Mouse (Mus musculus): ENCODE data around the gene Tmem108. TPM values are rescaled to one million over a fixed set of nuclear protein-coding genes. Genes with fewer than 3 reads are reported as not detected.

The Tmem108 gene
- total RNA-seq, 2 experiments from 2014 or later = not detected

DNA sequence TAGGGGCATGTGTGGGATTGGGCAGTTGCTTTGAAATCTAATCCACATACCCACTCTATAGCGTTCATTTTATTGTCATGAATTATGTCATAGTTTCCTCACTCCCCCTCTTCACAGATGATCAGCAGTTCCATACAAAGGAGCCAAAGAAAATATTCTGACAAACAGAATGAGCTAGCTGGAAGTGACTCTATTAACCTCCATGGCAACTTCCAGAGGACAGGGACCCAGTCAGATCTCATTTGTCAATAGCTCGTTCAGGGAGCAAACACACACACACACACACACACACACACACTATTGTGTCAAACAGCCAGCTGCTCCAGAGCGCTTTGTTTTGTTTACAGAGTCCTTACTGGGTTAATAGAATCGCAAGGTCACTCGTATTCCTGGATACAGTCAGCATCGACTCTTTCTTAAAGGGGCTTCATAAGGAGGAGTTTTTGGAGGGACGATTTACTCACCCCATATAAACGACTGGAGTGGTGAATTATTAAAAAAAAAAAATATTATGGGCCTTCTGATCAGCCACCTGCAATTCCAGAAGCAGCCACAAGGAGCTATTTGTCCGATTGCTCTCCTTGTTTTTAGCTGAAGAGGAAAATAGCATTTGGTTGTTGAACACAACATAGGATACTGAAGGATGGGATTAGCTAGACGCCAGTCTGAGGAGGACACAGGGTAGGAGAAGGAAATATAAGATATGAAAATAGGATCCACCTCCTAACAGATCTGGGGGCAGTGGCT lies 197.6 kb downstream of the Tmem108 start:
- no peak for ATAC-seq (replicated peaks; ENCODE audit: low FRiP score, poor library complexity, severe bottlenecking)

DNA sequence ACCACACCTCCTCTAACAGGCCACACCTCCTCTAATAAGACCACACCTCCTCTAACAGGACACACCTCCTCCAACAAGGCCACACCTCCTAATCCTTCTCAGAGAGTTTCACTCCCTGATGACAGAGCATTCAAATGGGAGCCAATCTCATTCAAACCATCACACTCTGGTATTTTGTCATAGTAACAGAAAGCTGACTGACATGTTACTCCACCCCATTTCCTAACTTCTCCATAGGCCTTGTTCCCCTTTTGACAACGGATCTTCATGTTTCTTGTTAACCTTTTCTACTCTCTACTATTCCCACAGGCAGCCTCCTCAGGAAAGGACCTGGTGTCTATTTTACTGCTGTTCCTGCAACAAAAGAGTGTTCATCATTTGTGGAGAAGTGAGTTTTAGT lies 199.6 kb downstream of the Tmem108 start:
- no peak for ATAC-seq (replicated peaks; ENCODE audit: low FRiP score, poor library complexity, severe bottlenecking)

DNA sequence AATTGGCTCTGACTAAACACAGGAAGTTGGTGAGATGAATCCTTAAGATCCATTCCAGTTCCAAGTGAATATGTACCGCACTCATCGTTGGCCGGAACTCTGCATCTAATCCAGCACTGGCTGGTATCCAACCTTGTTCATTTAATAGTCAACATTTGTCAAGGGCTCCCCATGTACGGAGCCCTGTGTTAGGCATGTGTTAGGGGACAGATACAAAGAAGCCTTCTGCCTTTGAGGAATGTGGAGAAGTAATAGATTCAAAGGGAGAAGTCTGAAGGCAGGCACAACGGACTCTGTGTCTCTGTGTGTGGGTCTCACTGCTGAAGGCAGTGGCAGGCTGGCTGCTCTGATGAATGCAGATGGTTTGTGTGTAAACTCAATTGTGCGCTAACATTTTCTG lies 202.9 kb downstream of the Tmem108 start:
- no peak for ATAC-seq (replicated peaks; ENCODE audit: low FRiP score, poor library complexity, severe bottlenecking)

DNA sequence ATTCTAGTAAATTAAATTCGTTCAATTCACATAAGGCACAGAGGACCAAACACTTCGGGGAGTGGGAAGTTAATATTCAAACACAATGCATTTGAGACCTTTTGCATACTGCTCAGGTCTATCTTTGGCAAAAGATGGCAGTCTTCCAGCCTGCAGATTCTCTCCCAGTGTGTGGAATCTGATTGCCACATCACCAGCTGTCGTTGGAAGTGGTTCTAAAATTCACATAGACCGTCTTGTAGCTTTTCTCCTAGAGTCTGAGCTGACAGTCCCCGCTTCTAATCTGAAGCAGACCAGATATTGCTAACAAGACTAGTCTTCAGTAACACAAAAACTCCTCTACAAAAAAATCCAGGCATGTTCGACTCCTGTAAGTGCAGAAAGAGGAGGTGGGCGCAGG lies 203.4 kb downstream of the Tmem108 start:
- no peak for ATAC-seq (replicated peaks; ENCODE audit: low FRiP score, poor library complexity, severe bottlenecking)

DNA sequence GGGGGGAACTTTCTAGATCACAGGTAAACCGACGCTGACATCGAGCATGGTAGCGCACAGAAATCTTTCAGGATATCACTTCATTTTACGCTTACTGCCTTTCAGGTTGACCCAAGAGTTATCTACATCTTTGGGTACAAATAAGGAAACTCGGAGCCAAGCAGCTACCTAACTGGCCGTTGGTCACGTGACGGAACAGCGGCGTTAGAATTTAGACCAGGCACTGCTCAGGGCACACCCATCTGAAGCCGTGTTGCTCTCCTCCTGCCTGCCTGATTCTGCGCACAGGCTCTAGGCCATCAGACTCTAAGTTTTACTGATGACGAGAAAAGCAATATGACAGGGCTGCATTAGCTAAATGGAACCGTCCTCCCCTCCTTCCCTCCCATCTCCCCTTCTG lies 204.6 kb downstream of the Tmem108 start:
- ATAC-seq (replicated peaks; ENCODE audit: low FRiP score, poor library complexity, severe bottlenecking) = no peak

DNA sequence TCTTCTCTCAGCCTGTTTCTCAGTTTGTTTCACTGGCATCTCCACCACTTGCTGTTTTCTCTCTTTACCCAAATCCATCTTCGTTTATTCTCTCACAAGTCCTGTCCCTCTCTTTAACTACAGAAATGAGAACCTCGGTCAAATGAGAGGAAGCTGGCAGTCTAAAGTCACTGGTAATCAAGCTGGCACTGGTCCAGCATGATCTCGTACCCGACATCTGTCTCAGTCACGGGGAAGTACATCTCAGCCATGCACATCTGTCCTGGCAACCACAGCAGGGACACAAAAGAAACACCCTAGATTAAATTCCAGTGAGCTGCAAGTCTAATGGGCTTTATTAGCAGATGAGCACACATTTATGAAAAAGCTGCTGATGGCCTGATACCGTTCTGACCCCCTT lies 206.3 kb downstream of the Tmem108 start:
- no peak for ATAC-seq (replicated peaks; ENCODE audit: low FRiP score, poor library complexity, severe bottlenecking)

DNA sequence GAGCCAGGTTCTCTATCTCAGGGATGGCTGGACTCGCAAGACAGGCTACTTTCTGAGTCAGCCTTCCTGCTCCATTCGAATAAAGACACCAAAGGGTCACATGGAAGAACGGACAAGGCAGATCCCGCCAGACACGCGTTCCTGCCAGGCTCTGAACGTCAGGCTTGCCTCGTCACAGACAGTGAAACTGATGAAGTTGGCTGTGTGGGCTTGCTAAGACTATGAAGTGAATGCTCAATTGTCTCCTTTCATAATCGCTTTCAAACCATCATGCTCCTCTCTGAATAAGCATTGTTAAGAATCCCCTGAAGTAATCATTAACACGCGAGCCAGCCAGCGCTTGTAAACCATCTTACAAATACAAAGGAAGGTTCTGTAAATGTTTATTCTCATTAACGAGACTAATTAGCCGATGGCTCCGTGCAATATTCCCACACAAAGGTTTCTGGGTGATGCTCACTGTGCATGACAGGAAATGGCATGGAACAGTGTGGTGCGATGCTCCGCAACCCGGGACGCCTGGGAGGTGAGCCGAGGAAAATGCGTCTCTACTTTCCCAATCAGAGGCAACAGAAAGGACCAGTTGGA lies 210.9 kb downstream of the Tmem108 start:
- ATAC-seq (replicated peaks; ENCODE audit: low FRiP score, poor library complexity, severe bottlenecking) = no peak

DNA sequence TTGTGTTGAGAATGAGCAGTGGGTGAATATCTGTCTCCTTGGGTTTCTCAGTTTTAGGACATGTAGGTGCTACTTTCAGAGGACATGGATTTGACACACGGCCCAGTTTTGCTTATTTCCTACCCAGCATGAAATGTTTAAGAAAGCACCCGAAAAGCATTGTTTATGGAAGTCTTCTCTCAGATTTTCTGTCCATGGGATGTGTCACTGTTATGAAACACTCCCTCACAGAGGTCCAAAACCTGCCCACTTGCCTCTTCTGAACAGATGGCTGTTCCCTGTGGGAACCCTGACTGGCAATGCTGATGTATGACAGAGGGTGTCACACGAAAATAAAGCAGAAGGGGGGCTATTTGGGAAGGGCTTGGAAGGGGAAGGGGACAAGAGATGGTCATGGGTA lies 212.5 kb downstream of the Tmem108 start:
- no peak for ATAC-seq (replicated peaks; ENCODE audit: low FRiP score, poor library complexity, severe bottlenecking)

DNA sequence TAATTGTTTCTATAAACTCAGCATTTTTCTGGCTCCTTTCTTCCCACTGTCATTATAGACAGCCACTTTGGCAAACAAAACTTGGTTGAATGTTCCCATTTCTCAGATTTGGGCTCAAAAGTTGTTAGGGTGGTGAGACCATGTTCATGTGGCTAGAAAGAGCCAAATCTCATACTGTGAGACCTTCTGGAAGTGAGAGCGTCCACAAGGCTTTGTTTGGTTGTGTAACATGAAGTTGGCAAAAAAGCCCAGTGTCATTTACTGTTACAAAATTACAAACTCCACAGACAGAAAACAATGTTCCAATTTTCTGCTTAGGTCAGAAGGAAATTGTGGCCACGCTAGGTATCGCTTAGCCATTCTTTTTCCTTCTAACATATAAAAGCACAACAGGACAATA lies 213.0 kb downstream of the Tmem108 start:
- ATAC-seq (replicated peaks; ENCODE audit: low FRiP score, poor library complexity, severe bottlenecking) = no peak

DNA sequence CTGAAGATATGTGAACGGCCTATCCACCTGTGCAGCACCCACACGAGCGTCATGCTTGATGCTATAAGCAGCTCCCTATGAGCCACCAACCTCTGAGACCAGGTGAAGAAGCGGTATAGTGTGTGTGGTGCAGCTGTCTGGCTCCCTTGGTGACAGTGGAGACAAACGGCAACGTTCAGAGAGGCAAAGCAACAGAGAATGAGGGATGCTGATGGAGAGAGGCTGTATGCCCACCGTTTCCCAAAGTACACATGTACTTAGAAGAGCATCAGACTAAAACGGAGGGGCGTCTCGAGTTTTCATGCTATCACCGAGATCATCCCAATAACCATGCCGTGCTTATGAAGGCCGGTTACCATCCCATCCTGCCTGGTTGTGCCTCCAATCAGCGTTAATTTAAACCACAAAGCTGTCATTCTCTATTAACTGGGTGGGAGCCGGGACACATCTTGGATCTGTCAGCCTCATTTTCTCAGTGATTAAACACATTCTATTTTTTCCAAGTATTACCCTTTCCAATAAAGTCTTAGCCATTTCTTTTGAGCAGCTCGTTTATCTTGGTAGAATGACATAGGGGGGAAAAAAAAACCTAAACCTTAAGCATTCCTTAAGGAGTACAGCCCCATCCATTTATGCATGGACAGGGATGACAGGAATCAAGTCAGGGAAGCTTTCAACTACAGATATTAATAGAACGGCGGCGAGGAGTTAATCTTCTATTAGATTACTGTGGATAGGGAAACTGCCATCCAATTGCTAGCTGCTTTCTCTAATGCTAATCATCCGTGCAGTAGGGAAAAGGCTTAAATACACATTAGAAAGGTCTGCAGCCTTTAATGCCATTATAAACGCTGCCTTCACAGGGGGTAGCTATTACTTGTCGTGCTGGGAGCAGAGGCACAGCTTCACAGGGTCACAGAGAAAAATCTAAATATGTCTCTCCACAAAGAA lies 214.7 kb downstream of the Tmem108 start:
- ATAC-seq (replicated peaks; ENCODE audit: low FRiP score, poor library complexity, severe bottlenecking) = no peak

DNA sequence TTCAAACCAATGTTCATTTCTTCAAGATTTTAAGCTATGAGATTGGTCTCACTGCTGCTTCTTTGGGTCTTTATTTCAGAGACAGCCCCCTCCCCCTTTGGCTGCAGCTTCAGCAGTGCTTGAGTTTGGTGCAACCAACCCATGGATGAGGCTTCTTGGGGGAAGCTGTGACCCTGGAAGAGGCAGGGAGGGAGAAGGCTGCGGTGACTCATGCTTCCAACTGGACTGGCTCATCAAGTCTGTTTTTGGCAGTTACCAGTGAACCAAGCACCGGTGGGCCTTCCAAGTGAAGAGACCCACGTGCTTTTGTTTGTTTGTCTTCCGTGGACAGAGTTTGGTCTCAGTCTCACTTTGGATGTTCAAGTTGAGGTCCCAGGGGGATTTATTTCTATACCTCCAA lies 215.9 kb downstream of the Tmem108 start:
- ATAC-seq (replicated peaks; ENCODE audit: low FRiP score, poor library complexity, severe bottlenecking) = no peak

DNA sequence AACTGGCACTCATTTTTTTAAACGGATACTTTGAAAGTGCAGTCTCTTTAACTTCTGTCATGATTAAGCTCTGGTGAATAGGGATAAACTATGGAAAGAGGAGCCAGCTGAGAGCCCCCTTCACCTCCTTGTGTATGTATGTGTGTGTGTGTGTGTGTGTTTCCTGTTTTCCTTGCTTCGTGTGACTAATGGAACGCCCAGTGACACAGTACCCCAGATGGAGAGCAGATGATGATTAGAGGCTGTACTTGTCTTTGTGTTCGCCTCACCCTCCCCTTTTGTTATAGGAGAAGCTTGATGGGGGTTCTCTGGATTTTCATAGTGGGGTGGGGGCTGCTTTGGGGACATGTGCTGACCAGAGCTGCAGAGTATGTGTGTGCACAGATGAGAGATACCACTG lies 216.4 kb downstream of the Tmem108 start:
- no peak for ATAC-seq (replicated peaks; ENCODE audit: low FRiP score, poor library complexity, severe bottlenecking)

DNA sequence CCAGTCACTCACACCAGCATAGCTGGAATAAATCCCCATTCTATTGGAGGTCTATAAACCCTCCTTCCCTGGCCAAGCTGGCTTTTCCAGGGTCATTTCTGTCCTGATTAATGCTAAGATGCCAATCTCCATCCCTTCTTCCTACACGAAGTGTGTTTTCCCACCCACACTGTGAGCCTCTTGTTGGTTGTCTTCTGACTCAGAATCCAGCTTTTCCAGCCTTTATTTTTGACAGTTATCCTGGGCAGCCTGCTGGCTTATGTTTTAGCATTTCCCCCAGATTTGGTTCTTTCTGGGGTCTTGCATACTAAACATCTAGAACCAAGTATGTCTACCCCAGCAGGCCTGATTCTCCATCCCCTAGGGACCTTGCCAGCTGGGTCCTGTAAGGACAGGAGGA lies 217.0 kb downstream of the Tmem108 start:
- no peak for ATAC-seq (replicated peaks; ENCODE audit: low FRiP score, poor library complexity, severe bottlenecking)

DNA sequence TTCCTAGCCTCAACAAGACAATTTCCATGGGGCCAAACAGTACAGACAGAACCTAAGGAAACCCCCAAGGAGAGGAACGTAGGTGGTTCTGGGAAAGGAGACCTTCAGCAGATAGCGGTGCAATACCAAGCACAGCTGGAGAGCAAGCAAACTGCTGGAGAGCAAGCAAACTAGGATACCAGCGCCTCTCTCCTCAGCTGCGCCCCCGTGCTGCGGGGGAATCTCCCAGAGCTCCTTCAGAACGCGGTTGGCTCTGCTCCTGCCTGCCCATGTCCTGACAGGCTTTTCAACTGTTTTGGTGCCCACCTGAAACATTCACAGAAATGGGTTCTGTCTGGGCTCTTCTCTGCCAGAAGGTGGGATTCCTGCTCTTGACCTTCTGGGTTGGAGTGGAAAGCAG lies 221.1 kb downstream of the Tmem108 start:
- no peak for ATAC-seq (replicated peaks; ENCODE audit: low FRiP score, poor library complexity, severe bottlenecking)

DNA sequence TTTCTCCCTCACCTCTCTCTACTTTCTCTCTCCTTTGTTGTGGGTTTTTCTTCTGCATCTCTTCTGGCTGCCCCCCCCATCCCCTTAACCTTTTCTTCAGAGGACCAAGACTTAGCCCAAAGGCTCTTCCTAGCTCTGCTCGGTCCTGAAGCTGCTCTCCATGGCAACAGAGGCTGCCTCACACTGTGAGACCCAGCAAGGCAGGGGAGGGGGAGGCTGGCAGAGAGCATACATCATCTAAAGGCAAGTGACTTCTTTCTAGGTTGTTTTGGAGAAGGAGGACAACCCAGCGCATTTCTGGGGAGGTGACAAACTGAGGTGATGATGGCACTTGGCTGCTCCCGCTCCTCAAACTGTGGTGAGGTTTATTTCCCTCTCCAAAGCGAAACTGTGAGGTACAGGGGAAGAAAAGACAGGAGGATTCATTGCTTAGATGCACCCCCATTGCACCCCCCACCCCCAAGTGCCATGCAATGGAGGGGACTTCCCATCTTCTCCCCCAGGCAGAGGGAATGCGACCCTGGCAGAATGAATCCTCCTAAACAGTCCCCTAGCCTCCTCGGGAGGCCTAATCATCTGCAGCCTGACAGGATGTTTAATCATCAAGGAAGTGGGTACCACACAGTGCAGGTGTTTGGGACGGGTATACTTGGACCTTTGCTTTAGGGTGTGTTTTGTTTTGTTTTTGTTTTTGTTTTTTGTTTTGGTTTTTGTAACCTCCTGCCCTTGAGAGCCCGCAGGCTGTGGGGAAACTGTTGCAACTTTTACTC lies 223.4 kb downstream of the Tmem108 start:
- no peak for ATAC-seq (replicated peaks; ENCODE audit: low FRiP score, poor library complexity, severe bottlenecking)

DNA sequence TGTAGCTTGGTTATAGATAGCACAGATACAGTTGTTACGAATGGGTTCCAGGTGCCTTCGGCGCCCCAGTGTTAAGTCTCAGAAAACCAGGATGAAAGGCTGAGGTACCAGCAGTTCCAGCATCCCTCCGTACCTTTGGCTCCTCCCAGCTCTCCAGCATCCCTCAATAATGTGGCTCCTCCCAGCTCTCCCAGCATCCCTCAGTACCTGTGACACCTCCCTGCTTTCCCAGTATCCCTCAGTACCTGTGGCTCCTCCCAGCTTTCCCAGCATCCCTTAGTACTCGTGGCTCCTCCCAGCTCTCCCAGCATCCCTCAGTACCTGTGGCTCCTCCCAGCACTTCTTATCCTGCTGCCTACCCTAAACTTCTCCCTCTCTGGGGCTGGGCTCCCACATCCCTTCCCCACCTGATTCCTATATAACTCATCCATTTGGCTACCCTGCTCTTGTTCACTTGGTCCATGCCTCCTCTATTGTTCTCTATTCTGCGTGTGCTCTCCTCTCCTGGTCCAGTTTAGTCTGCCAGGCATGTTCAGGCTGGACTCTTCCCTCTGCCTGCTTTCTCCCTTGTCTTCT lies 225.5 kb downstream of the Tmem108 start:
- no peak for ATAC-seq (replicated peaks; ENCODE audit: low FRiP score, poor library complexity, severe bottlenecking)

DNA sequence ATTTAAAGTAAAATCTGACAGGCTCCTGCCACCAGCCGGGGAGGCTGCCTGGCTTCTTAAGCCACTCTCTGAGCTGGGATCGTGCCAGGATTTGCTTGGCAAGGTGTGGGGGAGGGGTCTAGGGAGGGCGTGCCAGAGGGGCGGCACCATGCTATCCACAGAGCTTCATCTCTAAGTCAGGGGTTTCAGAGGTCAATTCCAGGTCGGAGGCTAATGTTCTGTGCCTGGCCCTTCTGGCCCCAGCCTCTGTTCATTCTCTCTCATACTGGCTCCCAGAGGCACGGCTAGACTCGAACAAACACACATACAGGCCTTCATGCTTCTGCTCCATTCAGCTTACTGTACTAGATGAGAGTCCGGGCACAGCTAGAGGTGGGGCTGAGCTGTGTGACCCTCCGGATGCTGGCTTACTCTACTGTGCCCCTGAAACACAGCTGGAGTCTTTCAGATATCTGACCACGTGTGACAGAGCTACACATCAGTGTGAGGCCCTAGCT lies 236.5 kb downstream of the Tmem108 start:
- no peak for ATAC-seq (replicated peaks; ENCODE audit: low FRiP score, poor library complexity, severe bottlenecking)

DNA sequence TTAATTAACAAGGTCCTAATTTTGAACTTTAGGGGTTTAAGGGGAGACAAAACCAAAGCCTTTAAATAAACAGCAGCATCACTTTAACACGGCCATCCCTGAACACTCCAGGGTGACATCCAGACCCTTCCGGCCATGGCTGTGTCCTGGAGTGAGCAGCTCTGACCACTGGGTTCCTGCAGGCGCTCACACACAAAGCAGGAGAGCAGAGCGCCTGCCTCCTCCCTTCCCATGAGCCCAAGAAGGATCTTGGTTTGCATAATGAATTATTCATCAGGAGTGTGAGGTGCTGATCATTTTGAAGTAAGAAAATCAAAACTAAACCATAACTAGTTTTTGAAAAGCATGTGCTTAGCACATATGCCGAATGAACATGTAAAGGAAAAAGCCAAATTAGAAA lies 237.0 kb downstream of the Tmem108 start:
- ATAC-seq (replicated peaks; ENCODE audit: low FRiP score, poor library complexity, severe bottlenecking) = no peak

DNA sequence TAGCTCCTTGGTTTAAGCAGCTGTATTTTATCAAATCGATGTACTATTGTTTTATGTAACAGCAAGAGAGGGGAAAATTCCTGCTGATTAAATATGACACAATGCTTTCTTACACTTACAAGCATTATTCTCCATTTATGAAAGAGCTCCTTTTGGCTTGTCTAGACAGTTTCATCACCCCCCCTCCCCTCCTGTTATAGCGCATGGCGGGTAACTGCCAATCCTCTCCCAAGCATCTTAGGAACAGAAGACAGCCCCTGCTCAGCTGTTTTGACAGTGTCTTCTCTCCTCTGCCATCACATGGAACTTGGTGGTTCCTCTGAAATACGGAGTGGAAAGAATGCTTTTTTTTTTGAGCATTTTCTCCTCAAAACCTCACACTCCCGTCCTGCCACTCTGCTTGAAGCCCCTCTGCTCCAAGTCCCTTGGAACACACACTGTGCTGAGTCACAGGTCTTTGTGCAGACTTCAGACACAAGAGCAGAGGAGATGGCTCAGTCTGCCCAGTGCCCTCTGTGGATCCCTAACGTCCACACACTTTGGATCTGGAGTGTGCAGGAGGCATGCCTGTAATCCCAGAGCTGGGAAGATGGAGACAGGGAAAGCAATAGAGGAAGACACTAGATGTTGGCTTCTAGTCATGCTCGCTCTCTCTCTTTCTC lies 237.8 kb downstream of the Tmem108 start:
- ATAC-seq (replicated peaks; ENCODE audit: low FRiP score, poor library complexity, severe bottlenecking) = no peak
